Mouse (Mus musculus) erythroblast, adult 5-6 weeks (primary cell): Measurements from ENCODE around the gene Gm17409. TPM values are rescaled to one million over a fixed set of nuclear protein-coding genes. Genes with fewer than 3 reads are reported as not detected.

ENCODE experiments used
- total RNA-seq, 2 experiments: library from RNA; stranded (forward) in 1 of 2; stranded (reverse) in 1 of 2; fragments of 150-400 nt in 1 of 2; fragments of 200-764, 138-1000 nt in 1 of 2; gene quantifications; 2 replicates each; pipeline versions ENCODE4 v1.2.3 to v1.2.4; 2015 to 2017; ENCODE audit warnings: low replicate concordance in 2 of 2

The Gm17409 gene
- total RNA-seq, 2 experiments from 2014 or later, result 1.4 TPM; not detected in 1

Other genes with a start within 250 kb of the Gm17409 start
- gene Acvr1c, start 112.2 kb upstream of the Gm17409 start, total RNA-seq (2015; ENCODE audit: low replicate concordance), result under 0.01 TPM in 1 of 2 replicates, not detected in the other
- 0.14 TPM in 1 of 2 replicates, not detected in the other for gene Acvr1c, start 112.2 kb upstream of the Gm17409 start, total RNA-seq (2017; ENCODE audit: low replicate concordance)
- 0.77 and 0.84 TPM in 2 replicates for gene Acvr1, start 97.0 kb downstream of the Gm17409 start, total RNA-seq (2015; ENCODE audit: low replicate concordance)
- gene Acvr1, start 97.0 kb downstream of the Gm17409 start, total RNA-seq (2017; ENCODE audit: low replicate concordance), result 2.8 TPM in 1 of 2 replicates, not detected in the other
- not detected in 2 replicates for gene Upp2, start 97.2 kb downstream of the Gm17409 start, total RNA-seq (2015; ENCODE audit: low replicate concordance)
- not detected in 2 replicates for gene Upp2, start 97.2 kb downstream of the Gm17409 start, total RNA-seq (2017; ENCODE audit: low replicate concordance)